Mouse (Mus musculus) gastrocnemius, adult 2 months (tissue): ENCODE data around the gene Slc46a2. TPM values are rescaled to one million over a fixed set of nuclear protein-coding genes. Genes with fewer than 3 reads are reported as not detected.

Source experiments
- DNase-seq: peaks from one replicate; pipeline ENCODE4 v3.0.0; 2022
- H3K27ac ChIP-seq: fragments of 200-600 bp; 2 replicates; pipeline ENCODE4 v1.8.1; 2022; ENCODE audit warnings: mild to moderate bottlenecking
- H3K4me3 ChIP-seq: fragments of 200-600 bp; 2 replicates; pipeline ENCODE4 v1.8.1; 2022; ENCODE audit warnings: mild to moderate bottlenecking, moderate library complexity
- CTCF ChIP-seq: fragments of 200-600 bp; IDR thresholded peaks from 2 replicates; pipeline ENCODE4 v1.8.1; 2022; ENCODE audit warnings: antibody characterized with exemption, mild to moderate bottlenecking, moderate library complexity
- intact Hi-C: fragments of 180-260 bp; cut with DNase I; formaldehyde crosslinking; loops from one replicate; pipeline ENCODE4 v1.15.1; 2025
- total RNA-seq, 2 experiments: library from RNA; stranded (reverse); gene quantifications; 2 replicates each; pipeline ENCODE4 v1.2.3; 2021

Gene Slc46a2
- total RNA-seq, 2 experiments from 2014 or later, result not detected

DNA sequence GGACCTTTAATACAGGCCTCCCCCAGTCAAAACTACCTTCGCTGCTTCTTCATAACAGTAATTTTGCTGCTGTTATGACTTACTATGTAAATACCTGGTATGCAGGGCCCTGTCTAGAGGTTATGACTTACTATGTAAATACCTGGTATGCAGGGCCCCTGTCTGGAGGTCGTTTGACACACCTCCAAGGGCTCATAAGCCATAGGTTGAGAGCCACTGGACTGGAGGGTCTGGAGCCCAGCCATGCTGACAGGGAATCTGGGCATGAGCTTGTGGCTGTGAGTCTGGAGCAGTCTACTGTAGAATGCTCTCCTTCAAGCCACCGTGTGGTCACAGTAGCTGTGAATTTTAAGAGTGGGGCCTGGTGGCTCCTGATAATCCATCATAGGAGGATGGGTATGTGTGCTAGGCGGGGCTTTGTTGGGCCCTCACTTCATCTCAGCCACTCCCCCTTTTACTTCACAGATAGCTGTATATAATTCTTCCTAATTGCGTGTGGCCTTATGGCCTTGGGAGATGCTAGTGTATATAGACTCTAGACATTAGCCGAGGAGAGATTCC, 30.6 kb downstream of the Slc46a2 start:
- H3K27ac ChIP-seq, result no peak overlapping the region

DNA sequence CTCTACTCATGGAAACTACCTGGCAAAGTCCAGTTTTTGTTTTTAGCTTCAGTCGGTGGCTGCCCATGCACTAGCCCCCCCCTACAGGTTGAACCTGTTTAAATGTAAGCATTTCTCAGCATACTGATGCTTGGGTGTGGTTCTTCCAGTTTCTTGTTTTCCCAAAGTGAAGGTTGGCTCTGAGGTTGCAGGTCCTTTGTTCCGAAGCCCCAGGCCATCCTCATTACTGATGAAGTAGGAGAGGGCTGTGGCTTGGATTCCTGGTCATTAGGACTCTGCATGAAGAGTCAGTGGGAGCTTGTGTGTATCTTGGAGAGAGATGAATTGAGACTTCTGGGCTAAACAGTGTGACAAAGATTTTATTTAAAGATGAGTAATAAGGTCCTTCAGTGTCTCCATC, 33.6 kb downstream of the Slc46a2 start:
- TF ChIP-seq CTCF, result peak; percentile 10; the same call in 1 of the 2 replicates
- Histone ChIP-seq H3K27ac (no peak overlapping the region), H3K4me3 (no peak overlapping the region)
- intact Hi-C loops, result no loop called here
- no peak for DNase-seq

More for the DNA sequence above, 30.6 kb downstream of the Slc46a2 start:
- no peak overlapping the region for H3K4me3 ChIP-seq
- intact Hi-C loops, result no loop called here
- TF ChIP-seq CTCF, result no peak
- no peak for DNase-seq

DNA sequence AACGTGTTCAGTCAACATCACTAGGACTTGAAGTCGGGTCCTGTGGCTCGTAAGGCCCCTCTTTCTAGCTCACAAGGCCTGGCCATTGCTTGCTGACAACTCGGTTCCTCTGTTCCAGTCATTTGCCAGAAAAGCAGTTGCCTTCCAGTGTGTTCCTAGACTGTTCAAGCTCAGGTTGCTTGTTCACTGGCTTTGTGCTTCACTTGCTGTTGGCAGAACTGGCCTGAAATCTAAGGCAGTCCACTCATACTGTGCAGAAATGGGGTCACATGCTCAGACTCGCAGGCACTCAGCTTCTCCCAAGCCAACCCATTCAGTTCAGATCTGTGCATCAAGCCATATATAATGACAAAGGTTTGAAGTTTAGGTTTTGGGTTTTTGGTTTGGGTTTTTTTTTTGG, 34.1 kb downstream of the Slc46a2 start:
- no peak overlapping the region for H3K4me3 ChIP-seq
- no peak for DNase-seq
- no peak overlapping the region for H3K27ac ChIP-seq
- intact Hi-C loops, result no loop called here
- TF ChIP-seq CTCF, result no peak

DNA sequence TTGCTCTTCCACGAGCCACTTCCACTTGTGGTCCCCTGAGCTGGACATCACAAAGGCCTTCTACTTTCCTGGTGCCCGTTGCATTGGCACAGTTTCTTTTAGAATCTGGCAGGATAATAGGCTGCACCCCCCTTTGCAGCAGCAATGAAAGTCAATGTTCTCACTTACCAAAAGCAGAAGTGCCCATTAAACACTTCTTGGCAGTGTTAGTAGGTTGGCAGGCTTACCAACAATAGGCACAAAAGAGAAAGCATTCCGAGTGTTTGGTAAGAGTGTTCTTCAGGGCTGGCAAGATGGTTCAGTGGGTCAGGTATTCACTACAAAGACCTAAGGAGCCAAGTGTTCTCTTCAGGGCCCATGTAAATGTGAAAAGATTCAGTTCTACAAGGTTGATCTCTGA, 35.4 kb downstream of the Slc46a2 start:
- TF ChIP-seq CTCF, result no peak
- no peak overlapping the region for H3K4me3 ChIP-seq
- H3K27ac ChIP-seq, result no peak overlapping the region
- DNase-seq, result no peak
- intact Hi-C loops, result loop anchor here (10.0 kb wide), 1 partner anchor 515 kb away; no protein-coding TSS in a partner anchor

DNA sequence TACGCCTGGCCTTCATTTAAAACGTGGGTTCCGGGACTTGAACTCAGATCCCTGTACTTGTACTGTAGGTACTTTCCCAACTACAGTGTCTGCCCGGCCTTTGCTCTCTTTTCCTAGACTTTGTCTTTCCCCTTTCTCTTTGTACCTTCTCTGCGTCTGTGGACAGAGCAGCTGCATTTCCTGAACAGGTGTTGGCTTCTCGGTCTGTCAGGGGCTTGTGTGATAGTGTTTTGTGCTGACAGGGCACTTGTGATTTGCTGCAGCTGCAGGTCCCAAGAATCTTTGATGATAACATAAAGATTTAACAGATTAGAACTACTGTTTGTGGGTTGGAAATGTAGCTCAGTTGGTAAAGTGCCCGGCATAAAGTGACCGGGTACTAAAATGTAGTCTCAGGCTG, 36.3 kb downstream of the Slc46a2 start:
- H3K4me3 ChIP-seq, result no peak overlapping the region
- no peak for TF ChIP-seq CTCF
- H3K27ac ChIP-seq, result no peak overlapping the region
- DNase-seq, result no peak
- intact Hi-C loops, result loop anchor here (10.0 kb wide), 1 partner anchor 514 kb away; no protein-coding TSS in a partner anchor

DNA sequence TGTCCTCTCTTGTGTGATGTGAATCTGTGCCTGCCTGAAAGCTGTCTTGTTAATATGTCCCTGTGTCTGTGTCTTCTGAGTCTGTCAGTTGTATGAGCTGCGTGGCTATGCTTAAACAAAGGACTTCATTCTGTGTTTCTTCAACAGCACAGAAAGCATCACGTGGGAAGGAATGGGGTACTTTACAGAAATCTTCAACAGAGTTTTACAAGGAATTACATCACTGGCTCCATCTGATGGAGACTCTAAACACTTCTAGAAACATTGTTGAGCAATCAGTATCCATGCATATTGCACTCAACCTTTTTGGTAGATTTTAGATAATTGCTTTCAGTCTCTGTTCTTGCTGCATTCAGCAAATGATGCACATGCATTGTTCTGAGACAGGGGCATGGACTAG, 37.8 kb downstream of the Slc46a2 start:
- intact Hi-C loops, result loop anchor here (10.0 kb wide), 1 partner anchor 512 kb away; no protein-coding TSS in a partner anchor
- no peak for DNase-seq
- Histone ChIP-seq H3K4me3 (no peak overlapping the region), H3K27ac (no peak overlapping the region)
- TF ChIP-seq CTCF, result no peak

DNA sequence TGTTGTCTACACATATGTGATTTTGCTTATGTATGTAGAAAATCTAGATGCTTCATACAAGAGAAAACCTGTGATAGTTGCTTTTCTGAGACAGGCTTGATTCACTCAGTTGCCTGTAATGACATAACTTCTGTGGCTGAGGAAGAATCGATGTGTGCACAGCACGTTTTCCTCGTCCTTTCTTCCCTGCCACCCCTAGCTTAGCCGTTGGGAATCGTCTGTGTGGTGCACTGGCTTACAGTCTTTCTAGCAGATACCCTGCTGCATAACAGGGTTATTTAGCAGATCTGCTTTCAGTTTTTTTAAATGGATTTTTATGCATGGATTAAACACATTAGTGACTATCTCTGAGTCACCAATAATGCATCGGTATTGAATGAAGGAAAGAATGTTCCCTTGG, 38.3 kb downstream of the Slc46a2 start:
- no peak for DNase-seq
- Histone ChIP-seq H3K4me3 (no peak overlapping the region), H3K27ac (no peak overlapping the region)
- TF ChIP-seq CTCF, result no peak
- intact Hi-C loops, result loop anchor here (10.0 kb wide), 1 partner anchor 512 kb away; no protein-coding TSS in a partner anchor

DNA sequence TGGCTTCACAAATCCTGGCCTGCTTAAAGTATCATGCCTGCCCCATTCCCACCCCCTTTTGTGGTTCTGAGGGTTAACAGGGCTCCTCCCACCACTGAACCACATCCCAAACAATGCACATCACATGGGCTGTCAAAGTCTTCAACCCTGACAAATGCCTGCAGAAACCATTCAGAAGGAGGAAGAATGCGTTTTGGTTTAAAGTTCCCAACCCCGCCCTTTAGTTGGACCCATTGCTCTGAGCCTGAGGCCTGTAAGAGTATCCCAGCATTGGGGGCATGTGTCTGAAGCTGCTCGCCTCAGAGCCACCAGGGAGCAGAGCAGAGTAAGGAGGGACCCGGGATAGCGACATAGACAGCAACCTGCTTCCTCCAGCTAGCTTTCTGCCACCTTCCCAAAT, 41.0 kb downstream of the Slc46a2 start:
- intact Hi-C loops, result loop anchor here (5.0 to 10.0 kb wide), 2 partner anchors 67 to 509 kb away; partner anchors contain the start of gene Snx30
- Histone ChIP-seq H3K27ac (no peak overlapping the region), H3K4me3 (no peak overlapping the region)
- no peak for TF ChIP-seq CTCF
- no peak for DNase-seq

DNA sequence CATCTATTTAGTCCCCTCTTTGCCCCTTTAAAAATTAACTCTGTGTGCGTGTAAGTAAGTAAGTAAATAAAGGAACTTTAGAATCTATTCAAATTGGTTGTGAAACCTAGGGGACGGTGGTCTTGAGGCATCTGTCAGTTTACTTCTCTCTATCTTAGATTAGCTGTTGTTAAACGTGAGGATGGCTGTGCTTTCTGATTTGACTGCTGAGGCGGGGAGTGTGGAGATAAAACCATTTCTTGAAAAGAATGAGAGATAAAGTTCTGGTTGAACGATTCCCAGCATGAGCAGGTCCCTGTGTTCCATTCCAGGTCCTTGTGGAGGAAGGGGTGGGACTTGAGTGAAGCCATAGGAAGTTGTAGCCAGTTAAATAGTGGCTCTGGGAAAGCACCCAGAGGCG, 41.6 kb downstream of the Slc46a2 start:
- H3K4me3 ChIP-seq, result no peak overlapping the region
- no peak for TF ChIP-seq CTCF
- no peak overlapping the region for H3K27ac ChIP-seq
- intact Hi-C loops, result loop anchor here (5.0 to 10.0 kb wide), 2 partner anchors 66 to 508 kb away; partner anchors contain the start of gene Snx30
- DNase-seq, result no peak

DNA sequence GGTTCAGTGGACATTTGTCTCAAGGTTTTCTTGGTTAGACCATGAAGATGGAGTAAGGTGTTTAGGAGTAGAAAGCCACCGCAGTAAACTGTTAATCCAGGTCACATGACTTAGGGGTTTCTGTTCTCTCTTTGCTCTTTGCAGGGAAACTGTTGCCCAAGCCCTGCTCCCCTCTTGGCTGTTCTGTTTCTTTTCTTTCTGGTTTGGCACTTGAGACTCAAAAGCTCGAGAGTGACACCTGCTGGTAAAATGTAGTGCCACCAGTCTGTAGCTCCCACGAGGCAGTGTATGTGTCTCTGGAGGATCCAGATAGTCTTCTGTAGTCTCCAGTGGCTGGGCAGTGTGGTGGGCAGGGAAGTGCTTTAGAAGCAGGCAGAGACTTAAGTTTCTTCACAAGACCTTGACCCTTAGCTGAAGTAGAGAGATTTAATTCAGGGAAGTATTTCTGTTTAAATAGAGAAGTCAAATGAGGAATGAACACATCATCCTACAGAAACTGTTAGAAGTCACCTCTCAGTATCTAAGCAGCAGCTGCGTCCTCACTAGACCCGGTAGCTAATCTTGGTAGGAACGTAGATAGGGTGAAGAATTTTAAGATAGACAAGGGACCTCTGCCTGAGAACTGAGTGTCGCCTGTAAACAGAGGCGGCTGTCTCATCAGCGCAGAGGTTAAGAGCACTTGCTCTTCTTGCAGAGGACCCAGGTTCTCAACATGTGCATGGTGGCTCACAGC, 43.8 kb downstream of the Slc46a2 start:
- DNase-seq, result peak; percentile 74
- Histone ChIP-seq H3K4me3 (peak overlapping the region; percentile 55), H3K27ac (peak overlapping the region; percentile 76)
- intact Hi-C loops, result loop anchor here (2.0 to 10.0 kb wide), 3 partner anchors 20 to 506 kb away; partner anchors contain the start of gene Snx30
- peak; percentile 89 for TF ChIP-seq CTCF

DNA sequence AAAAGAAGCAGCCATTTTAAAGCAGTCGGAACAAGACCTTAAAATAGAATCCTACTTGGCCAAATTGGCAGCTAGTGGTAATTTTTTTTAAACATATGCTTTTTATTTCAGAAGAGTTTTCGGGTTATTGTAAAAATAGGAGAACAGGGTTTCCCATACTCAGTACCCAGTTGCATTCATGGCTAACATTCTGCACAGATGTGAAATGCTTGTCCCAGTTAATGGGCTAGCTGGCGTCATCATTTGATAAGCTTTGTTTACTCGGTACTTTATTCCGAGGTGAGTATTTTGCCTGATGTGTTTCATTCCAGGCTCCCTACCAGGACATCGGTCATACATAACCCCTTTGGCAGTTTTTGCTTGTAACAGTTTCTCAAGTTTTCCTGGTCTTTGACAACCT, 44.4 kb downstream of the Slc46a2 start:
- no peak for TF ChIP-seq CTCF
- H3K27ac ChIP-seq, result peak overlapping the region; percentile 76
- peak overlapping the region; percentile 55 for H3K4me3 ChIP-seq
- intact Hi-C loops, result loop anchor here (2.0 to 10.0 kb wide), 3 partner anchors 20 to 506 kb away; partner anchors contain the start of gene Snx30
- DNase-seq, result no peak

DNA sequence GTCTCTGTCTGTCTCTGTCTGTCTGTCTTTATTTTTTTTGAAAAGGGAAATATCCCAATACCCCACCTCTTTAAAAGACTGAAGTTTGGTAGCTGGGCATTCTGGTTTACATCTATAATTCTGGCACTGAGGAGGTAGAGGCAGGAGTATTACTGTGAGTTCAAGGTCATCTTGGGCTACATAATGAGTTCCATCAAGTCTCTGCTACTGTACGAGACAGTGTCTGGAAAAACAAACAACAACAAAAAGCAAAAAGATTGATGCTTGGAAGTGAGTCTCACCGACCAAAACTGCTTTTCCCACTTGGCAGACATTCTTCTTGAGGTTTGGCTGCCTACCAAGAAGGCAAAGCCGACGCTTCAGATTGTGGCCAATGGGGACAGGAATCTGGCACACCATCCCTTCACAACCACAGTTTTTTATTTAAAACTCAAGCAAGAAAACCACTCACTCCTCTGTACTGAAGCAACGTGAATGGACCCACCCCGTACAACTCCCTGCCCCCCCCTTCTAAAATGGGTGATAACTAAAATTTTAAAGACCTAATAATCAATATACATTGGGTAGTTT, 45.3 kb downstream of the Slc46a2 start:
- no peak for TF ChIP-seq CTCF
- peak; percentile 57 for DNase-seq
- H3K27ac ChIP-seq, result peak overlapping the region; percentile 76
- intact Hi-C loops, result loop anchor here (2.0 to 10.0 kb wide), 4 partner anchors 19 to 505 kb away; partner anchors contain the start of gene Snx30
- no peak overlapping the region for H3K4me3 ChIP-seq

DNA sequence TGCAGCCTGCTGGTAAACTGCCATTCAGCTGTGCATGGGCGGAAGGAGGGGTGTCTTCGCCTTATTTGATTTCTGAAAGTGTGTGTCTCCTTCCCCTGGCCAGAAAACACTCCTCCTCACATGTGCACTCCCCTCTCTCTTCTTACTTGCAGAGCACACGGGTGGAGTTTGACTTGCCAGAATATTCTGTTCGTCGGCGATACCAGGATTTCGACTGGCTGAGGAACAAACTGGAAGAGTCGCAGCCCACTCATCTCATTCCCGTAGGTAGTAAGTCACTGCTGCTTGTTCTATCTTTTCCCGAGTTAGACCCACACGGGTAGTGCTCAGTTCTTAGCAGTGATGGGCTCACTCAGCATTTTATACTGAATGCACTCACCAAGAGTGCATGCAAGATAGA, 46.8 kb downstream of the Slc46a2 start:
- no peak for TF ChIP-seq CTCF
- Histone ChIP-seq H3K4me3 (no peak overlapping the region), H3K27ac (0 out of 2 replicates have a peak overlapping the region, but pooled peaks have one; percentile 12)
- DNase-seq, result no peak
- intact Hi-C loops, result loop anchor here (5.0 kb wide), 1 partner anchor 251 kb away; no protein-coding TSS in a partner anchor
